Mouse (Mus musculus) brain, embryonic 14.5 days (tissue): ENCODE data around the gene Acrbp. TPM values are rescaled to one million over a fixed set of nuclear protein-coding genes. Genes with fewer than 3 reads are reported as not detected.

Experiments used
- DNase-seq: peaks from one replicate; pipeline ENCODE4 v3.0.0-alpha.2; 2011; ENCODE audit warnings: low read depth
- CTCF ChIP-seq: fragments of 200-500 bp; IDR thresholded peaks from 2 replicates; pipeline ENCODE4 v1.5.1; 2012; ENCODE audit warnings: inconsistent platforms, mild to moderate bottlenecking, moderate library complexity, borderline replicate concordance; ENCODE audit not compliant: insufficient read depth, insufficient read length; ENCODE audit errors: extremely low read depth
- POLR2A ChIP-seq: fragments of 200-500 bp; IDR thresholded peaks from 2 replicates; pipeline ENCODE4 v1.6.1; 2012; ENCODE audit warnings: mild to moderate bottlenecking, inconsistent platforms, borderline replicate concordance; ENCODE audit not compliant: poor library complexity, insufficient read depth, insufficient read length, severe bottlenecking; ENCODE audit errors: extremely low read depth
- polyA plus RNA-seq: library from polyadenylated mRNA; depleted of rRNA; stranded (reverse); fragments of >200 nt; gene quantifications from 2 replicates; pipeline ENCODE4 v1.2.3, GENCODE M21; 2012

Gene Acrbp
- polyA plus RNA-seq, 1 experiment: 32.6 TPM

- TF ChIP-seq CTCF (no peak), POLR2A (no peak)
- no peak for DNase-seq
Measured at GRCm38 (mm10) chr6:125081394-125081793, 31.9 kb downstream of the Acrbp start.

GRCm38 (mm10) chr6:125081797-125082560 lies 32.5 kb downstream of the Acrbp start:
- peak; percentile 96 for TF ChIP-seq CTCF
- peak; percentile 68; the same call in 1 of the 2 replicates for TF ChIP-seq POLR2A

GRCm38 (mm10) chr6:125082801-125083386 lies 33.4 kb downstream of the Acrbp start:
- DNase-seq: no peak
- no peak for TF ChIP-seq CTCF
- no peak for TF ChIP-seq POLR2A

More at GRCm38 (mm10) chr6:125081797-125082560, 32.5 kb downstream of the Acrbp start:
- peak; percentile 98 for DNase-seq

- no peak for TF ChIP-seq POLR2A
- TF ChIP-seq CTCF: peak; percentile 83; the same call in 1 of the 2 replicates
- DNase-seq: peak; percentile 90
Measured at GRCm38 (mm10) chr6:125084424-125084823, 34.9 kb downstream of the Acrbp start.

GRCm38 (mm10) chr6:125087937-125088336 lies 38.4 kb downstream of the Acrbp start:
- no peak for DNase-seq
- TF ChIP-seq POLR2A (no peak), CTCF (no peak)

GRCm38 (mm10) chr6:125088561-125089321 lies 39.3 kb downstream of the Acrbp start:
- DNase-seq: peak; percentile 97
- no peak for TF ChIP-seq CTCF
- TF ChIP-seq POLR2A: no peak

GRCm38 (mm10) chr6:125089521-125090321 lies 40.2 kb downstream of the Acrbp start:
- TF ChIP-seq CTCF (no peak), POLR2A (peak; percentile 13; the same call in 1 of the 2 replicates)
- peak; percentile 93 for DNase-seq

- TF ChIP-seq CTCF: no peak
- TF ChIP-seq POLR2A: no peak
- DNase-seq: no peak
Measured at GRCm38 (mm10) chr6:125090341-125091085, 41.0 kb downstream of the Acrbp start.

GRCm38 (mm10) chr6:125092372-125092771 lies 42.9 kb downstream of the Acrbp start:
- no peak for TF ChIP-seq CTCF
- no peak for TF ChIP-seq POLR2A
- DNase-seq: no peak

DNA sequence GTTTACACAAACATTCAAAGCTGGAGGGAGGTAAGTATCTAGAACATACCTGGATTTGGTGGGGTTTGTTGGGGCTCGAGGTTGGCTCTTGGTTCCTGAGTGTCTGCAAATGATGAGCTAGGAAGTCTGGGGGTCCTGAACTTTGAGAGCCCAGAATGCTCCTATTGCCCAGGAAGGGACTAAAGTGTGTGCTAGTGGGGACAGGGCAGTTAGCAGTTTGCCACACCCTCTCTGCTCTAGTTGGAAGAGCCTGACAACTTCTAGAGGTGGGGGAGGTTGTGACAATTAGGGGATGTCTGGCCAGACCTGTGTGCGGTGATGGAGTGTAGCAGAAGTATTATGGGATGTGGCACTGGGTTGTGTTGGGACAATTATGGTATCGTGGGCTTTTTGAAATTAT lies 45.4 kb downstream of the Acrbp start:
- no peak for DNase-seq
- TF ChIP-seq POLR2A (no peak), CTCF (no peak)
